Mouse (Mus musculus) lung, adult 2 months (tissue): ENCODE measurements around the gene Tjp2.

Experiments used
- CTCF ChIP-seq: fragments of 200-500 bp; IDR thresholded peaks from 2 replicates; pipeline ENCODE4 v1.5.1; 2011; ENCODE audit warnings: mild to moderate bottlenecking, low read length, control low read depth; ENCODE audit not compliant: insufficient read depth
- POLR2A ChIP-seq: fragments of 200-500 bp; IDR thresholded peaks from 2 replicates; pipeline ENCODE4 v1.6.1; 2011; ENCODE audit warnings: low read depth, mild to moderate bottlenecking, control low read depth, low read length, borderline replicate concordance; ENCODE audit errors: extremely low read depth

DNA sequence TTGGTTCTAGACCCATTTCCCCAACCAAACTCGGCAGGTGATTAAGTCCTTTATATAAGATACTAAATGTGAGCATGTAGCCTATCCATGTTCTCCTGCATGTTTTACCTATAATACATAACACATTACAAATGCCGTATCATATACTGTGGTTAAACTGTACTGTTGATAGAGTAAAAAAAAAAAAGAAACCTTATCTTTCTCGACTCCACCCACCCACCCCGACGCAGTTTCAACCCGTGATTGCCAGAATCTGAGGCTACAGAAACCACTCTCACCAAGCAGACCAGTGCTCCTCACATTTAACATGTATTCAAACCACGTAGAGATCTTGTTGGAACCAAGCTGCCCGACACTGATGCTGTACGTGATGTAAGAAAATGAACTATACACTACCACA lies 102.2 kb downstream of the Tjp2 start:
- TF ChIP-seq CTCF: no peak
- TF ChIP-seq POLR2A: no peak
